Mouse (Mus musculus): ENCODE data around the gene L2hgdh.

L2hgdh gene

GRCm38 (mm10) chr12:69674576-69675537, 49.8 kb downstream of the L2hgdh start:
- no peak for DNase-seq (ENCODE audit: extremely low read depth, low read depth)

- DNase-seq (ENCODE audit: extremely low read depth, low read depth), result no peak
These were observed 50.5 kb downstream of the L2hgdh start for GRCm38 (mm10) chr12:69674176-69674575.

GRCm38 (mm10) chr12:69666721-69667120, 58.0 kb downstream of the L2hgdh start:
- no peak for DNase-seq (ENCODE audit: extremely low read depth, low read depth)

- DNase-seq (ENCODE audit: extremely low read depth, low read depth), result no peak
These were observed 63.0 kb downstream of the L2hgdh start for GRCm38 (mm10) chr12:69661658-69662057.

- peak; percentile 13 for DNase-seq (ENCODE audit: extremely low read depth, low read depth)
These were observed 70.7 kb downstream of the L2hgdh start for GRCm38 (mm10) chr12:69653973-69654372.

- no peak for DNase-seq (ENCODE audit: extremely low read depth, low read depth)
These were observed 75.2 kb downstream of the L2hgdh start for GRCm38 (mm10) chr12:69649511-69649910.

GRCm38 (mm10) chr12:69645821-69646616, 78.7 kb downstream of the L2hgdh start:
- DNase-seq (ENCODE audit: extremely low read depth, low read depth), result no peak

- DNase-seq (ENCODE audit: extremely low read depth, low read depth), result no peak
These were observed 79.8 kb downstream of the L2hgdh start for GRCm38 (mm10) chr12:69644877-69645276.

- DNase-seq (ENCODE audit: extremely low read depth, low read depth), result no peak
These were observed 81.8 kb downstream of the L2hgdh start for GRCm38 (mm10) chr12:69642877-69643276.

Data from MEL-GATA-1-ER (cell line).